Mouse (Mus musculus): ENCODE data around the gene Ush2a.

Ush2a gene

DNA sequence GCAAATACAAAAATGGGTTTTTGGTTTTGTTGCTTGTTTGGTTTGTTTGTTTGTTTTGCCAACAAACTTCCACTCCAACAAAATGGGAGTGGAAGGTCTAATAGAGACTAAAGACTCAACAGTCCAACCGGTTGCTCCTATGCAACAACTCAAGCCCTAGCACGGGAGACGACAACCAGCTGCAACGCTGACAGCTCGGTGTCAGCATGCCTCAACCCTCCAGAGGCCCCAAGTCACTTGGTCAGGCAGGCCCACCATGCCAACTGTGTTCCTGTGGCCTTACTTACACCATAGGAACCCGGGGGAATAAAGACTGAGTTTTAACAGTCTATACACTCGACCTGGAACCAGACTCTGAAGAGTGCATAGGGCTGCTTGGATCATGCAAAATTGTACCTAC, 745.0 kb downstream of the Ush2a start:
- DNase-seq (ENCODE audit: low read depth, low spot score) = no peak

DNA sequence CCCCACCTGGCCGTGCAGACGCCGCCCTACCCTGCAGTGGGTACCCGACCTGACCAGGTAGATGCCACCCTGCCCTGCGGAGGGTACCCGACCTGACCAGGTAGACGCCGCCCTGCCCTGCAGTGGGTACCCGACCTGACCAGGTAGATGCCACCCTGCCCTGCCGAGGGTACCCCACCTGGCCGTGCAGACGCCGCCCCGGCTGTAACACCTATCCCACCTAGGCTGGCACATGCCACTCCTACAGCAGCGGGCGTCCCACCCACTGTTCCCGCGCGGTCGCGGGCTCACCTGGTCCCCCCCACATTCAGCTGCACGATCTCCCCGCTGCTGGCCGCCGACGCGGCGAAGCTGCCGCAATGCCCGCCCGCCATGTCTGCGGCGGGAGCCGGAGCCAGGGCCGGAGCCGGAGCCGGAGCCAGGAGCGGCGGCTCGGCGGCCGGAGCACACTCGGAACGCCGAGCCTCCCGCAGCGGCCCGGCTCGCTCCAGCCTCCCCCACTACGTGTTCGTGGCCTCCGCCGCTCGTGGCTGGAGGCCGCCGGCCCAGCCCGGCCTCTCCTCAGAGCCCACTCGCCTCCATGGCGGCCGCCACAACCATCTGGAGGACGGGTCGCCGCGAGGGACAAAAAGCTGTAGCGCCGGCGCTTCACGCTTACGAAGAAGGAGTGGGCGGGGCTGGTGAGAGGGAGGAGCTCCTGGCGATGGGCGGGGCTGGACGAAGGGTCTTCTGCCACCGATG, 745.6 kb downstream of the Ush2a start, which contains the start of gene Kctd3:
TSS of gene Kctd3 (minus strand) at position 603 of the 741 bp plus-strand sequence.
- peak; percentile 97 for DNase-seq (ENCODE audit: low read depth, low spot score)

DNA sequence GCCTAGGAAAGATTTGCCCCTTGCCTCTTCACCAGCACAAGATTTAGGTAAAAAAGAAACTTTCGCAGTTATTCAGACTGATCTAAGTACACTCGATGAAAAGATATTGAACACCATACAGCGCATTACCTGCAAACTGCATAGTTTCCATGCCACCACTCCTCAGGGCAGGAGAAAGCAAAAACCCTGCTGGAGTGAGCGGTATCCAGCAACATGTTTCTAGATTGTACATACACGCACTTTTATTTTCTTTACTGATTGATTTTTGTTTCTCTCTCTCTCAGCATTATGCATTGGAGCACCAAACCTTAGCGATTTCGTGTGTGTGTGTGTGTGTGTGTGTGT, 746.1 kb downstream of the Ush2a start:
- no peak for DNase-seq (ENCODE audit: low read depth, low spot score)

DNA sequence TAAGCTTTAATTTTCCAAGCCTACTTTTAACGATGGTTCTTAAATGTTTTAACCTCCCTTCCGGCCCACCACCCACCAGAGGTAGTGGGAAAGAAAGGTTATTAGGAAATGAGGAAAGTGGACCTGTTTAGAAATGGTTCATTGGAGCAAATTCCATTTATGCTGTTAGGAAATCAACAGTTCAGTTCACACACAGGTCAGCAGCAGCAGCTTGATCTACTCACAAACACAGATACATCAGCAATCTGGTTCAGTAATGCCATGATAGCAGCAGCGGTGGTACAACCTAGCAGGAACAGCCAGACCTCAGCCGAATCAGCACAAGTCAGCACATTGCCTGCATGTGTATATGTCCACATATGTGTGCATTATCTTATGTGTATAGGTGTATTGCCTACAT, 748.8 kb downstream of the Ush2a start:
- DNase-seq (ENCODE audit: low read depth, low spot score) = no peak

DNA sequence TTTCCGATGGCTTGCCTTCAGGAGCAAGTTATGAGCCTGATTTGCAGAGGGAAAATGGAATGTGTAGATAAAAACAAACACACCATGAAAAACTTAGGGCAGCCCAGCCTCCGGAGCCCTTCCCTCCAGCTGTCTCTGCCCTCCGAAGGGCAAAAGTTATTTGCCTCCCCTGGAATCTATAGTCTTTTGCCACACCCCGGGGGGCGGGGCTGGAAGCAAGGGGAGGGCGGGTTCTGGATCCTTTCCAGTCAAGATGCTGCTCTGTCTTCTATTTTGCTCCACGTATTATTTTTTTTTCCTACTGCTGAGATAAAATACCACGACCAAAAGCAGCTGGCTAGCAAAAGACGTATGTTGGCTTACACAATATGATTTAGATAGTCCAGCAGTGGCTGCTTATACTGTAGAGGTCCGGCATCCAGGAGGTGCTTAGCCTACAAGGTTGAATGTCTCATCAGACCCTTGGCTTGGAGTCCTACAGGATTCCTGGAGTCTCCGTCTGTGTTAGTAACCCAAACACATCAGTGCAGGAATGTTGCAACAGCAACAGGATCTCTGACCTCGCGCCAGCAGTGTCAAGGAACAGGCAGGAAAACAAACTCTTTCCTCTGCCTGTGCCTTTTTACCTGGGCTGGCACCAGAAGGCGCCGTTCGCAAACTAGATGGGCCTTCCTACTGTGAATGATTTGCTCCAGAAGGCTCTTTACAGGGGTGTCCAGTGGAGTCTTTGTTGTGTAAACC, 751.2 kb downstream of the Ush2a start:
- peak; percentile 85 for DNase-seq (ENCODE audit: low read depth, low spot score)

DNA sequence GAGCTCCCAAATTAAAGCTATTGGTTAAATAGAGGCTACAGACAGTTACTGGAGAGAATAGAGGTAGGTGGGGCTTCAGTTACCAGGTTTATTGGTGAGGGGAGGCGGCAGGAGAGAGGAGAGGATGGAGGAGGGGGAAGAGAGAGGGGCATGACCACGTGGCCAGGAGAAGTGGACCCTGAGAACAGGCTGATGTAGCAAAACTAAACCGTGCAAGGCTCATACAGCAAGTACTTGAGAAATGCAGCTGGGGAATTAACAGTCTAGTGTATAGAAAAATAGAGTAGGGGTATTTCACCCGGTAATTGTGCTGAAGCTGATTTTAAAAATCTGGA, 751.7 kb downstream of the Ush2a start:
- DNase-seq (ENCODE audit: low read depth, low spot score) = no peak
